Mouse (Mus musculus) heart, embryonic 14.5 days (tissue): Measurements from ENCODE around the gene Foxe3. TPM values are rescaled to one million over a fixed set of nuclear protein-coding genes. Genes with fewer than 3 reads are reported as not detected.
"Not testable (repeated sequence)": the region's sequence is repeated elsewhere in the genome, so short reads cannot be mapped to it uniquely, and the experiment has no call there.

Experiments used
- ATAC-seq: fragments of 200-750 bp; cut with Nextera tagmentation; 2 replicates; pipeline ENCODE4 v1.8.0; 2017; ENCODE audit warnings: low read depth, moderate TSS enrichment; ENCODE audit not compliant: insufficient number of reproducible peaks, insufficient read depth, low FRiP score
- H3K27ac ChIP-seq, 2 experiments: fragments of 200-500 bp in 1 of 2; fragments of 300-500 bp in 1 of 2; sonication (generic) in 1 of 2; replicated peaks in 1 of 2; 2 replicates each; pipeline ENCODE4 v1.5.1; 2012 to 2014; ENCODE audit warnings: low read depth in 2 of 2, low read length in 2 of 2, control low read depth in 1 of 2, mild to moderate bottlenecking in 1 of 2, mixed read lengths in 1 of 2; ENCODE audit not compliant: control insufficient read depth in 1 of 2, insufficient read depth in 1 of 2
- H3K27me3 ChIP-seq: fragments of 300-500 bp; sonication (generic); 2 replicates; pipeline ENCODE4 v1.6.1; 2014; ENCODE audit warnings: mild to moderate bottlenecking, low read length, control low read depth; ENCODE audit not compliant: control insufficient read depth, insufficient read depth
- H3K36me3 ChIP-seq: fragments of 300-500 bp; sonication (generic); 2 replicates; pipeline ENCODE4 v1.6.1; 2014; ENCODE audit warnings: mild to moderate bottlenecking, control low read depth, low read length, mixed read lengths; ENCODE audit not compliant: control insufficient read depth, insufficient read depth
- H3K4me1 ChIP-seq, 2 experiments: fragments of 200-500 bp in 1 of 2; fragments of 300-500 bp in 1 of 2; sonication (generic) in 1 of 2; 2 replicates each; pipeline ENCODE4 v1.6.1; 2012 to 2014; ENCODE audit warnings: low read length in 2 of 2, control low read depth in 1 of 2, mixed read lengths in 1 of 2; ENCODE audit not compliant: control insufficient read depth in 2 of 2, insufficient read depth in 2 of 2
- H3K4me2 ChIP-seq: fragments of 300-500 bp; sonication (generic); 2 replicates; pipeline ENCODE4 v1.6.1; 2014; ENCODE audit warnings: mild to moderate bottlenecking, low read length
- H3K4me3 ChIP-seq, 2 experiments: fragments of 200-500 bp in 1 of 2; fragments of 300-500 bp in 1 of 2; sonication (generic) in 1 of 2; 2 replicates each; pipeline ENCODE4 v1.5.1; 2012 to 2014; ENCODE audit warnings: low read length in 2 of 2, mild to moderate bottlenecking in 2 of 2, control low read depth in 1 of 2, low read depth in 1 of 2, moderate library complexity in 1 of 2; ENCODE audit not compliant: control insufficient read depth in 1 of 2, insufficient read depth in 1 of 2
- H3K9ac ChIP-seq: fragments of 300-500 bp; sonication (generic); 2 replicates; pipeline ENCODE4 v1.6.1; 2014; ENCODE audit warnings: mild to moderate bottlenecking, low read length
- H3K9me3 ChIP-seq: fragments of 300-500 bp; sonication (generic); 2 replicates; pipeline ENCODE4 v1.6.1; 2016; ENCODE audit warnings: low read length, control low read depth; ENCODE audit not compliant: control insufficient read depth
- WGBS: fragments of 180-500 bp; shearing (Covaris S2); extraction: QIAGEN DNeasy Blood & Tissue Kit; methylation state at CpG from one replicate; pipeline ENCODE4 v1.1.7; 2014; 5-methylcytosine and 5-hydroxymethylcytosine counted together
- polyA plus RNA-seq: library from polyadenylated mRNA; unstranded; fragments of >200 nt; fragmentation: Nextera tagmentation; extraction: Ambion mirVana; gene quantifications from 2 replicates; pipeline ENCODE4 v1.2.1, GENCODE M21; 2014

Gene Foxe3
- polyA plus RNA-seq, result not detected in 2 replicates

DNA sequence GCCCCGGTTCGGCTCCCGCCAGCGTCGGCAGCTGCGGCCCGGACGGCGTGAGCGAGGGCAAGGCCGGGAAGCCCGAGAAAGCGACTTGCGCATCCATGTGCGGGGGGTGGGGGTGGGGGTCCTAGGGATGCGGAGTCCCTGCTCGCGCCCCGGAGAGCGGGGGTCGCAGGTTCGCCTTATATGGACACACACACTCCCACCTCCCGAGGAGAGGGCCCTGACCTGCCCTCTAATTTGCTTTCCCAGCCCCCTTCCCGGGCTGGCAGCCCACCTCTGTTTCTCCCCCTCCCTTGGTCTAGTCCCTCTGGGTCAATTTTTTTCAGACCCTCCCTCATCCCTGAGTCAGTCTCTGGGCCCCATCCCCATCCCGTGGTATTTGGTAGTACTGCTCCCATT is at the start of gene Foxe3:
TSS of gene Foxe3 (minus strand) at position 97 of the 396 bp plus-strand sequence.
- ATAC-seq, result no peak
- H3K9ac ChIP-seq, result no peak within 1 kb of the TSS

GRCm38 (mm10) chr4:114973229-114973740 is 47.5 kb upstream of the Foxe3 start:
- Histone ChIP-seq H3K4me3 (no peak overlapping the region), H3K9ac (no peak overlapping the region), H3K9me3 (no peaks in the 10 kb centered on the region), H3K4me1 (no peaks in the 10 kb centered on the region), H3K27ac (no peak overlapping the region), H3K4me2 (no peak overlapping the region), H3K27me3 (no peaks in the 10 kb centered on the region), H3K36me3 (peaks cover 10% of the 10 kb centered on the region)
- ATAC-seq, result no peak
- WGBS, result 95% methylated on average over 1 of the region's 1 CpGs

More for the DNA sequence above, at the start of gene Foxe3:
- Histone ChIP-seq H3K27ac (no peak within 1 kb of the TSS), H3K9me3 (no peaks in the 10 kb centered on the region), H3K4me2 (peak within 1 kb of the TSS; percentile 74), H3K27me3 (peaks cover 89% of the 10 kb centered on the region), H3K36me3 (no peaks in the 10 kb centered on the region), H3K4me1 (peaks cover 0 to 11% of the 10 kb centered on the region in 2 experiments; a peak in 2 of 4 replicates), H3K4me3 (peak within 1 kb of the TSS; percentile 20 to 40)
- under 1% methylated on average over 23 of the region's 25 CpGs for WGBS

DNA sequence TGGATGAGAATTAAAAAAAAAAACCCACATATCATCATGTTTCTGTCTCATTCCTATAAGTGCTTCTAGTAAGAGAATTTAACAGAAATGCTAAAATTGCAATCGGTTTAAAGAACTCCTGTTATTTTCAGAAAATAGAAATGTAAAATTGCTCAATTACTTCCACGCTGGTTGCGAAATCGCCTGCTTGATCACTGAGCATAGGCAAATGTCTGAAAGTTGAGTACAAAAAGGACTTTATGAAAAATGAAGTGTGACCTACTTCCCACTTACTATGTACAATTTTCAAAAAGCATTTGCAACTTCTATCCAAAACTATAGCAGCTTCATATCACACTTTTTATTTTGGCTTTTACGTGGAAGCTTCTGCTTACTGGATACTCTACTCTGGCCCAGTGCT is 44.9 kb upstream of the Foxe3 start:
- no peak overlapping the region for H3K27ac ChIP-seq
- 92% methylated on average over 5 of the region's 5 CpGs for WGBS
- no peak overlapping the region for H3K9ac ChIP-seq
- peaks cover 33% of the 10 kb centered on the region for H3K36me3 ChIP-seq
- H3K9me3 ChIP-seq, result no peaks in the 10 kb centered on the region
- ATAC-seq, result no peak
- H3K4me1 ChIP-seq, result no peaks in the 10 kb centered on the region
- no peak overlapping the region for H3K4me3 ChIP-seq
- no peaks in the 10 kb centered on the region for H3K27me3 ChIP-seq
- H3K4me2 ChIP-seq, result no peak overlapping the region

DNA sequence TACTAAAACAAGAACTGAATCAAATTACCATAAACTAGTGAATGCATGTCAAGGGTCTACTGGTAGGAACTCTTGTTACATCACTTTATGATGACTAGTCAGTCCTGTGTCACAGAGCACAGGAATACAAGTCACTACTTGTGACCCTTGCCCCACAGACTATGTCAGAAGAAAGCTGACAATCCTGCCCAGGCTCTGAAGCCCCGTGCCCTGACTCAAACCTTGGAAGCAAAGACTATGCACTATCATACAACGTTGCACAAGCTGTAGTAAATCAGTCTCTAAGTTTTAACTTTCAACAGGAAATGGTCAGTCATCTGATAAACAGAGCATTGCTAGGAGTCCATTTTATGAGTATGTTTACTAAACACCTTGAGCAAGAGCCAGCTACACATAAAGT is 35.1 kb upstream of the Foxe3 start:
- not testable (repeated sequence) for H3K4me3 ChIP-seq, H3K9ac ChIP-seq, H3K9me3 ChIP-seq, ATAC-seq, H3K27ac ChIP-seq, H3K4me2 ChIP-seq, H3K4me1 ChIP-seq, H3K27me3 ChIP-seq
- peaks cover 53% of the 10 kb centered on the region for H3K36me3 ChIP-seq
- 82% methylated on average over 2 of the region's 2 CpGs for WGBS

GRCm38 (mm10) chr4:114959533-114959932 is 33.7 kb upstream of the Foxe3 start:
- H3K4me1 ChIP-seq, result peaks cover 0 to 2% of the 10 kb centered on the region in 2 experiments; a peak in 1 of 4 replicates
- ATAC-seq, result no peak
- no peaks in the 10 kb centered on the region for H3K27me3 ChIP-seq
- no peak overlapping the region for H3K4me3 ChIP-seq
- H3K9ac ChIP-seq, result no peak overlapping the region
- peaks cover 39% of the 10 kb centered on the region for H3K36me3 ChIP-seq
- H3K27ac ChIP-seq, result no peak overlapping the region
- 74% methylated on average over 2 of the region's 2 CpGs for WGBS
- no peak overlapping the region for H3K4me2 ChIP-seq
- no peaks in the 10 kb centered on the region for H3K9me3 ChIP-seq

DNA sequence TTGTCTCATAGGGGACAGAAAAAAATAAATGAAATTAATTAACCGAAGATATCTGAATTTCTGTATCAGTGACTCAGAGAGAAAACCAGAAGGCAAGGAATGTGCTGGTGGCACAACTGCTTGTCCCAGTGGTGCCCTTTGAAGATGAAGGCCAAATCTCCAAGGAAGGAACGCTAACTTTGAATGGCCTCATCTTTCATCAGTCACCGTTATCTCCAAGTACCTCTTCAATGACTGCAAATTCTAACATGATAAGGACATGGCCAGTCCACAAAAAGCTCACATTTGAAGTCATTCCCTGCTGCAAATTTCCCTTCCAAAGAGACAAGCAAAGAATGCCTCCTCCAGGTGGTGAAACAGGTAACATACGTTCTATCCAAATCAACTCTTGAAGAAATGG is 33.0 kb upstream of the Foxe3 start:
- Histone ChIP-seq H3K9ac (no peak overlapping the region), H3K9me3 (no peaks in the 10 kb centered on the region), H3K36me3 (peaks cover 34% of the 10 kb centered on the region), H3K27me3 (no peaks in the 10 kb centered on the region), H3K4me2 (no peak overlapping the region), H3K27ac (no peak overlapping the region), H3K4me3 (no peak overlapping the region), H3K4me1 (peaks cover 0 to 2% of the 10 kb centered on the region in 2 experiments; a peak in 1 of 4 replicates)
- no peak for ATAC-seq
- 49% methylated on average over 4 of the region's 4 CpGs for WGBS

GRCm38 (mm10) chr4:114958231-114958630 is 32.4 kb upstream of the Foxe3 start:
- Histone ChIP-seq H3K4me3 (no peak overlapping the region), H3K27me3 (no peaks in the 10 kb centered on the region), H3K9me3 (no peaks in the 10 kb centered on the region), H3K9ac (no peak overlapping the region), H3K27ac (no peak overlapping the region), H3K36me3 (peaks cover 33% of the 10 kb centered on the region), H3K4me1 (peaks cover 0 to 2% of the 10 kb centered on the region in 2 experiments; a peak in 1 of 4 replicates), H3K4me2 (no peak overlapping the region)
- ATAC-seq, result no peak
- 64% methylated on average over 2 of the region's 2 CpGs for WGBS

DNA sequence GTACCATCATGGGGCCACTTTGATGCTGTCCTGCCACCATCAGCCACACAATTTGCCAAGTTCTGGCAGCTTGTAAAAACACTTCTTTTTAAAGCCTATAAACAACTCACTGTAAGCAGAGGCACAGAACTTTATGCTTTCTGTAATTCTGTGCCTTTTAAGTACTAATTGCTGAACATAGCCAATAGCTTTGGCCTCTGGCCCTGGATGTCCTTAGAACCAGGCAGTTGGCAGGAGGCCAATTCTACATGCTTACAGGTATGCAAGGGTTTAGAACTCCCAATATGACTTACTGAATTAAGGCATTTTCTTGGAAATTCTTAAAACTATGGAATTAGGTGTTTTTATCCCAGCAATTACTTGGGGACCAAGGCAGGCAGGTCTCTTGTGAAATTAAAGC is 31.6 kb upstream of the Foxe3 start:
- ATAC-seq, result no peak
- no peaks in the 10 kb centered on the region for H3K9me3 ChIP-seq
- H3K9ac ChIP-seq, result no peak overlapping the region
- H3K4me2 ChIP-seq, result no peak overlapping the region
- H3K4me3 ChIP-seq, result no peak overlapping the region
- H3K36me3 ChIP-seq, result peaks cover 25% of the 10 kb centered on the region
- no peak overlapping the region for H3K27ac ChIP-seq
- no peaks in the 10 kb centered on the region for H3K27me3 ChIP-seq
- H3K4me1 ChIP-seq, result peaks cover 0 to 2% of the 10 kb centered on the region in 2 experiments; a peak in 1 of 4 replicates
